Mouse (Mus musculus) MEL (cell line): ENCODE results near the gene Nenf.

ENCODE experiments used
- CTCF ChIP-seq, 3 experiments: IDR thresholded peaks in 2 of 3; conservative IDR thresholded peaks in 1 of 3; 2 replicates each; pipeline ENCODE4 v1.5.1; 2011 to 2012; ENCODE audit warnings: low read length in 3 of 3, low read depth in 2 of 3, mild to moderate bottlenecking in 2 of 3, improper control_type of control experiment in 1 of 3, inconsistent platforms in 1 of 3, mixed read lengths in 1 of 3, moderate library complexity in 1 of 3; ENCODE audit not compliant: control insufficient read depth in 1 of 3, insufficient read depth in 1 of 3, poor library complexity in 1 of 3, severe bottlenecking in 1 of 3
- EP300 ChIP-seq, 2 experiments: IDR thresholded peaks; 2 replicates each; pipeline ENCODE4 v1.6.1; 2011; ENCODE audit warnings: improper control_type of control experiment in 2 of 2, low read length in 2 of 2, low read depth in 1 of 2, mild to moderate bottlenecking in 1 of 2
- MAZ ChIP-seq: IDR thresholded peaks from 2 replicates; pipeline ENCODE4 v1.6.1; 2012; ENCODE audit warnings: low read depth, mild to moderate bottlenecking, inconsistent platforms, low read length, improper control_type of control experiment
- TAL1 ChIP-seq: IDR thresholded peaks from 2 replicates; pipeline ENCODE4 v1.6.1; 2012; ENCODE audit warnings: mild to moderate bottlenecking, inconsistent platforms, low read length, moderate library complexity, mixed read lengths

GRCm38 (mm10) chr1:191348996-191349395 lies 31.0 kb upstream of the Nenf start:
- TF ChIP-seq MAZ, result no peak
- no peak for TF ChIP-seq CTCF (IDR thresholded peaks at IDR 0.05 in 2 of 3, conservative IDR thresholded peaks at IDR 0.05 in 1 of 3; ENCODE audit: control insufficient read depth in 1 of 3, insufficient read depth in 1 of 3, low read depth in 2 of 3, low read length in 3 of 3, poor library complexity in 1 of 3, severe bottlenecking in 1 of 3)
- no peak for TF ChIP-seq EP300 (IDR thresholded peaks at IDR 0.05; ENCODE audit: low read depth in 1 of 2, low read length in 2 of 2)
- no peak for TF ChIP-seq TAL1
